Mouse (Mus musculus) heart, postnatal 4 days (tissue): ENCODE results near the gene Cryge. TPM values are rescaled to one million over a fixed set of nuclear protein-coding genes. Genes with fewer than 3 reads are reported as not detected.
A peak's percentile ranks its signal among the peaks of the same experiment; 100 is the strongest.
"Not testable (repeated sequence)": the region's sequence is repeated elsewhere in the genome, so short reads cannot be mapped to it uniquely, and the experiment has no call there.

Experiments used
- DNase-seq: peaks from one replicate; pipeline ENCODE4 v3.0.0; 2021
- total RNA-seq, 2 experiments: library from RNA; stranded (reverse); gene quantifications; 2 replicates each; pipeline ENCODE4 v1.2.3; 2021

Gene Cryge
- total RNA-seq: not detected

DNA sequence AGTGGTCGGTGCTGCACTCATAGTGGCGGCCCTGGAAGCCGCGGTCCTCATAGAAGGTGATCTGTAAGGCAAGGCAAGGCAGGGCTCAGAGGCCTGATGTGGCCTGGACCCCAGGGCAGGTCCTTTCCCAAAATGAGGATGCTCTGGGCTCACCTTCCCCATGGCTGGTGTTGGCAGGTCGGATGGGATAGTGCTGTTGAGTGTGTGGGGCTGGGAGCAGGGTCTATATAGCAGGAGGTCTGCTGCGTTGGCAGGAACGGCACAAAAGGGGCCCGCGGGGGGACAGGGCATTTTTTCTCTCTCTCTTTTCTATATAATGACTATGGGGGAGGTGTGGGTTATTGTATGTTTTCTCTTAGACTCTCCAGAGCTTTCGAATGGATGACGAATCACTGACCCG lies at the start of gene Cryge:
Gene Cryge (minus strand): TSS at position 198 of the 400 bp plus-strand sequence.
- DNase-seq: not testable (repeated sequence)

GRCm38 (mm10) chr1:65096953-65097352 lies 46.0 kb upstream of the Cryge start:
- no peak for DNase-seq

DNA sequence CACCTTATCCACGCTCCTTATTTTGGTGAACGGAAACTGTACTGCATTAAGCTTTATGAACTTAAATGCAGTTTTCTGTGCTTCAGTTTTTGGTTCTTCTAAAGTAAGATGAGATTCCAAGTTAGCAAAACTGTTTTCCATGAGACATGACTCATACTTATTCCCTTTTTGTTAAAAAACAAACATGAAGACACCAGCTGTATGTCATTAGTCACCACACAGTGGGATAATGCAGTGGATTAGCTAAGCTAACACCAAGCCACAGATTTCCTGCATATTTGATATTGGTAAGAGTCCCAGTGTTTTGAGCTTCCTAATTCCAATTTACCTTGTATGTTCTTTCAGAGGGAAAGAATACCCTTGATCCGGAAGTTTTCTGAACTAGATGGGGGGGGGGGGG lies 40.6 kb upstream of the Cryge start:
- DNase-seq: no peak

DNA sequence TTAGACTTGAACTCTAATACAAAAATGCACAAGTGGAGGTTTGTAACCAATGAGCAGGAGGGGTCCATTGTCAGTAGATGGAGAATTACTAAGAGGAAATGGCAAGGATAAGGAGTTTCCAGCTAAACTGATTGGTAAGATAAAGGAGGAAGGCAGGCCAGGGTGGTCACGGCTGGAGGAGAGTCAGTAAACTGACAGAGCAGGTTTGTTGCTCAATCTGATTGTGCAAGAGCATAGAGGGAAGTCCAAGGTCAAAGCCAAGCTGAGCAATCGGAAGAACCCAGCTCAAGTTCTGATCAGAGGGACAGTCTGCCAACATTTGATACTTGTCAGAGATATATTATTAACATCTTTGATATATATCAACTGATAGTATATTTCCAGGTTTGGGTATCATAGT lies 39.4 kb upstream of the Cryge start:
- DNase-seq: no peak

DNA sequence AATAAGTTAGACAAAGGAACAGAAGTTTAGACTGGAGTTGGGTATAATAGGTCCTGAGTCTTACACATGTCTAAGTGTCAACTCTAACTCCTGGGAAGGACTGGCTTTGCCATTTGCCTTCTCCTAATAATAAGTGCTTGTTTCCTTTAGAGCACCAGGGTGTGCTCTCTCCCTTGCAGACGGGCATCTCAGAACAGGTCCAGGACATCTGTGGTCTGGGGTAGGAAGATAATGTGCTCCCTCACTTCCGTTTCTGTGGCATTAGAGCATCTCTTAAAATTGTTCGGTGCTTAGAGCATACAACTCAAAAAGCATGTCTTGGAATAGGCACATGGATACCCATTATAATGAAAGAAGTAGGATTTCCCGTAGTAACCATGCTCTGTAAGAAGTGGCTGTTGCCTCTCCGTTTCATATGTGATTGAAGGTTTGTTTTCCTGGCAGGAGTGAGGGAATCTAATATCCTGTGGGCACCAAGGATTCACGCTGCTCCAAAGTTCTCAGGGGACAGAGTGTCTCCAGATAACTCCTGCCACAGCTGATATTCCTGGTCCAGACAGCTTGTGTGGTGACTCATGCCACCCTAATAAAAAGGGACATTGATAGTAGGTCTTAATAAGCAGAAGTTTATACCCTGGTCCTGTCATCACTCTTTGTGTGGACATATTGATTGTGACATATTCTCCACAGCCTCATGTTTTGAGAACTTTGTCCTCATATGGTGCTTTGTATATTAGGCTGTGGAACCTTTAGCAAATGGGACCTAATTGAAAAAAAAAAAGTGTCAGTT lies 37.8 kb upstream of the Cryge start:
- DNase-seq: no peak

DNA sequence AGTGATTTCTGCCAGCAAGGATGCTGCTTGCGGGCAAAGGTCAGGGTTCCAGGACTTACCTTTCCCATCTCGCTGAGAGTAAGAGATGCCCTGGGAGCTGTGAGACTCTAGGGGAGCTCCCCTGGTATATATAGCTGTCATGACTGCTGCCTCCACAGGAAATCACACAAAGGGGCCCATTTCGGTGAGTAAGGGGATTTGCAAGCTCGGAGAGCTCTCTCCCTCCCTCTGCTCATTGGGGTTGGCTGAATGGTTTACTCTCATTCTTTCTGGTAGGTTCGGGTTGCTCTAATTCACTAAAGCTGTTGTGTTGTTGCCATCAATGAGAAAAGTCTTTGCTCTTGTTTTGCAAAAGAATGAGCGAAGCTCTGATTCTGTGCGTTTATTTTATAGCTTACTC lies 31.2 kb upstream of the Cryge start, which contains the start of gene Crygb:
Gene Crygb (minus strand): TSS at position 101 of the 400 bp plus-strand sequence.
- DNase-seq: no peak

- no peak for DNase-seq
These were observed 24.7 kb upstream of the Cryge start for GRCm38 (mm10) chr1:65075607-65076006.

GRCm38 (mm10) chr1:65073589-65073988 lies 22.6 kb upstream of the Cryge start, which contains the start of gene Crygc:
Gene Crygc, minus strand, starts transcription at chr1:65073689.
- no peak for DNase-seq

- no peak for DNase-seq
These were observed 16.9 kb upstream of the Cryge start for GRCm38 (mm10) chr1:65067842-65068241.

DNA sequence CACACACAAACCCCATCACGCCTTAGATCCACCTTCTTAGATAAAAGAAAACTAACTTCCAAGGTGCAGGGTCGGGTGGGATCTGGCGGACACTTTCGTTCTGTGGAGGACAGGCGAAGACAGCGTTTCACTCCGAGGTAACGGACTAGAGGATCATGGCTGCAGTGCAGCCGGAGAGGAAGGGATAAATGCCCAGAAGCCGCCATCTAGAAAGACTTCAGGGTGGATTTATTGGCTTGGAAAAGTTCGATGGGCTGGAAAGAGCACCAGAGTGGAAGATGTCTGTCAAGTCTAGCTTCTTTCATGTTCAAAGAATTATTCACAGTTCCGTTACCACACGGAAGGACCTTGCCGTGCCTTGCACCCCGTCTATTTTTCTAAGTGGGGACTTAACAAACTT lies 13.3 kb upstream of the Cryge start:
- DNase-seq: no peak

GRCm38 (mm10) chr1:65063352-65063751 lies 12.4 kb upstream of the Cryge start, which contains the start of gene Crygd:
Gene Crygd, minus strand, starts transcription at chr1:65063452.
- DNase-seq: no peak

GRCm38 (mm10) chr1:65052140-65052539 lies 1.2 kb upstream of the Cryge start:
- no peak for DNase-seq

- DNase-seq: no peak
These were observed 747 bp upstream of the Cryge start for GRCm38 (mm10) chr1:65051696-65052095.

DNA sequence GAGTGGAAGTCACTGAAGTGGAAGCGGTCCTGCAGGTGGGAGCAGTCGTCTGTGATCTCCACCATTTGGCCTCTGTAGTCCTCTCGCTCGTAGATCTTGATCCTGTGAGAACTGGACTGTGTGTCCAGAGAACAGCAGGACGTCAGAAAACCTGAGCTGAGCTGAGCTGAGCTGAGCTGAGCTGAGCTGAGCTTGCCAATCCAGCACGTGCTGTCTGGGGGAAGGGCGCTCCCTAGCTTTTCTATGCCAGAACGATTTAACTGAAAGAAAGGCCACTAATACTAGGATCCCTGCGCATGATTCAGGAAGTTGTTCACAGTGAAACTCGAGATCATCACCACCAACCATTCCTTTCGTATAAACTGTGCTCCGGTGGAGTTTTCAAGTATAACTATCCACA lies 2.2 kb downstream of the Cryge start:
- DNase-seq: peak; percentile 18

GRCm38 (mm10) chr1:65046401-65047109 lies 4.4 kb downstream of the Cryge start:
- DNase-seq: peak; percentile 25

GRCm38 (mm10) chr1:65043433-65043832 lies 7.5 kb downstream of the Cryge start:
- DNase-seq: no peak

- no peak for DNase-seq
These were observed 9.1 kb downstream of the Cryge start for GRCm38 (mm10) chr1:65041837-65042236.

- no peak for DNase-seq
These were observed 10.1 kb downstream of the Cryge start for GRCm38 (mm10) chr1:65040806-65041205.

DNA sequence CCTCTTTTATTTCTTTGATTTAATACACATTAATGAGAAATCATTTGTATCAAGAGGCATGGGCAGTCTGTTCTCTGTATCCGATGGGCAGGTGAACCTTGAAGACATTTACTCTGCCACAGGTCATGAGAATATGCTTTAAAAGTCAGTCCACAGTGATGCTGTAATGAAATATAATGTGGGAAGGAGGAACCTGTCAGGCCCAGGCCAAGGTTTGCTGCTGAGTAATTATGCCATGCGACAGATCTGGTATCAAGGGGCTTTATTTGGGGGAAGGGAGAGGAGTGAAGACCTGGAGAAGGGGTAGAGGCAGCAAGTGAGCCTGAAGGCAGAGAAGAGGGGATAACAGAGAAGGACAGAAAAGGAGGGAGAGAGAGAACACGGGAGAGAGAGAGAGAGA lies 11.3 kb downstream of the Cryge start:
- DNase-seq: no peak

DNA sequence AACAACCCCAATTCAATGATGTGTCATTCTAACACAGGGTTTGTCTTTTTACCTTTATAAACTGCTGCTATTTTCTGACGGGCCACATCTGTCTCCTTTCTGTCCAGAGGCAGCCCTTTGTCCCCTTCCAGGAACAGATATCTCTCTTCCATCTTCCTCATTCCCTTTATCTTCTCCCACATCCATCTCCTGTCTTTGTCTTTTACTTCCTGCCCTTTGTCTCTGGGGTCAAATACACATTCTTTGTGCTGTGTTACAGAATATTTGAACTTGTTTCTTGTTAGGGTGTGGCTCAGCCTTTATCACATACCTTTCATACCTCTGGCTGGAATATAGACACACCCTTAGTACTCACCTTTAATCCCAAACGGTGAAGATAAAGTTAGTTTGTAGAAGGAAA lies 13.4 kb downstream of the Cryge start:
- no peak for DNase-seq

GRCm38 (mm10) chr1:65035513-65035912 lies 15.4 kb downstream of the Cryge start:
- DNase-seq: no peak

GRCm38 (mm10) chr1:65032641-65033040 lies 18.3 kb downstream of the Cryge start, which contains the start of gene Akr1cl:
Gene Akr1cl, minus strand, starts transcription at chr1:65032759.
- no peak for DNase-seq

GRCm38 (mm10) chr1:65028206-65028605 lies 22.7 kb downstream of the Cryge start:
- DNase-seq: no peak

DNA sequence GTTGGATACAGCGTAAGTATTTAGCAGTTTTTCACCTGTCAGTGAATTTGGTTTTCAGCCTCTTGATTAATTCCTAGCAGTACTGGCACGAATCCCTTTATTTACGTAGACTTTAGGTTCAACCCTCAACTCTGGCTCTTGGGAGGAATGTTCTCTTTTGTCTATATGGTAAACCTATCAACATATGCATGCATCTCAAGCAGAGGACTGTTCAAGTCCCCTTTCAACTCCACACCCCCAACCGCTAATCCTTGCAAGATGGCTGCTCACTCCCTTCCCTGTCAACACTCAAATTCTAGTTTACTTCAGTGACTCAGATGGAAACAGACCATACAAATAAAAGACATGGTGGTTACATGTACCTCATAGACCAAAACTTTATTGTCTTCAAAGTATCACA lies 38.2 kb downstream of the Cryge start:
- DNase-seq: no peak
